ENCODE assay signal across 11 mouse cellular contexts in the genomic region with DNA sequence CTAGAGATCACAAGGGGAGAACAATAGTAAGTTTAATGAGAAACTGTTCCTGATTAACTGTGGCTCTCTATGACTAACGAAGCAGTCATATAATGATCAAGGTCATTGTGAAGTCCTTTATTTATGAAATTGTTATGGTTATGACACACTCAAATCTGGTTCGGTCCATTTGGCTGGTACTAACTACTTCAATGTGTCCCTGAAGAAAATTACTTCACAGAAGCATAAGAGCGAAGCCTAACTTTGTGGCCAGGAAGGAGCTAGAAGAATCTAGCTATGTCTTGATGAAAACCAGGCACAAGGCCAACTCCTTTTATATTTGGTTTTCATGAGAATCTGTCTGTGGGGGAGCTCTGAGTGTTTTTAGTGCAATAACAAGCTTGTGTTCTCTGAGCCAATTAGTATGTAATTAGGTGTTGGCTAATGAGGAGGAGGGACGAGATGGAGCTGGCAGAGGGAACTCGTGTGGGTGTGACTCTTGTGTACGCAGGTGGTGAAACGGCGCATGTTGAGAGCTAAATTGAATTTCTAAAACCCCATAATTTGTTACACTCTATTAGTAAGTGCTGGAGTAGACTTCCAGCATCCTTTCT.
A peak's percentile ranks its signal among the peaks of the same experiment; 100 is the strongest.
DNase-seq lines count a peak whose midpoint lies in the region; ATAC-seq and TF ChIP-seq lines count a peak whose summit lies in the region.
"Had no signal": no experiment of that assay in that cellular context is flagged by ENCODE, and none has a peak within 500 bp of the region (broad histone marks: within the 10 kb centered on the region; RNA-seq: fewer than 3 reads in every experiment).

No protein-coding gene starts in this region.

- TF ChIP-seq CTCF in layer of hippocampus, adult 2 months (conservative IDR thresholded peaks at IDR 0.05), result peak; percentile 16
- no peak for TF ChIP-seq CTCF in gastrocnemius, adult 2 months (IDR thresholded peaks at IDR 0.05)

- H3K36me3 ChIP-seq in forebrain, embryonic 11.5 days (ENCODE audit: control insufficient read depth, insufficient read depth, low read length), result no peaks in the 10 kb centered on the region
- no peaks in the 10 kb centered on the region for H3K36me3 ChIP-seq in forebrain, embryonic 10.5 days (replicated peaks)
- H3K36me3 ChIP-seq in forebrain, embryonic 12.5 days (replicated peaks), result no peaks in the 10 kb centered on the region
- H3K36me3 ChIP-seq: embryonic facial prominence, embryonic 13.5 days; intestine, embryonic 15.5 days had no signal

- WGBS in forebrain, embryonic 11.5 days, result 62% methylated on average over 8 of the region's 8 CpGs
- WGBS in forebrain, embryonic 10.5 days, result 82% methylated on average over 8 of the region's 8 CpGs
- WGBS in forebrain, embryonic 12.5 days, result 57% methylated on average over 8 of the region's 8 CpGs

- H3K9ac ChIP-seq in forebrain, embryonic 11.5 days (ENCODE audit: low read length), result no peak overlapping the region
- H3K9ac ChIP-seq in forebrain, embryonic 12.5 days, result no peak overlapping the region
- H3K9ac ChIP-seq: embryonic facial prominence, embryonic 13.5 days; intestine, embryonic 15.5 days had no signal

- DNase-seq in forebrain, embryonic 11.5 days (ENCODE audit: low spot score), result no peak
- DNase-seq in forebrain, embryonic 10.5 days (ENCODE audit: extremely low spot score, low spot score), result no peak
- peak; percentile 67 to 88 for DNase-seq in layer of hippocampus, adult 2 months (ENCODE audit: low spot score in 2 of 2)
- peak; percentile 8 for DNase-seq in retina, postnatal 7 days (ENCODE audit: low read depth, low spot score)
- DNase-seq in gastrocnemius, adult 2 months, result no peak
- DNase-seq in cerebellum, adult 11-12 months, result no peak
- DNase-seq: lung, postnatal 14 days had no signal

- no peaks in the 10 kb centered on the region for H3K4me1 ChIP-seq in forebrain, embryonic 11.5 days (replicated peaks; ENCODE audit: control insufficient read depth, insufficient read depth, low read length)
- no peaks in the 10 kb centered on the region for H3K4me1 ChIP-seq in forebrain, embryonic 10.5 days
- no peaks in the 10 kb centered on the region for H3K4me1 ChIP-seq in forebrain, embryonic 12.5 days
- H3K4me1 ChIP-seq: embryonic facial prominence, embryonic 13.5 days; intestine, embryonic 15.5 days had no signal

- no peak overlapping the region for H3K4me2 ChIP-seq in forebrain, embryonic 11.5 days (ENCODE audit: low read depth, low read length, severe bottlenecking)
- no peak overlapping the region for H3K4me2 ChIP-seq in forebrain, embryonic 12.5 days
- H3K4me2 ChIP-seq: embryonic facial prominence, embryonic 13.5 days; intestine, embryonic 15.5 days had no signal

- no peak overlapping the region for H3K27ac ChIP-seq in forebrain, embryonic 11.5 days (ENCODE audit: low read depth, low read length)
- no peak overlapping the region for H3K27ac ChIP-seq in forebrain, embryonic 10.5 days
- H3K27ac ChIP-seq in forebrain, embryonic 12.5 days, result no peak overlapping the region
- peak overlapping the region; percentile 66 for H3K27ac ChIP-seq in layer of hippocampus, adult 2 months
- no peak overlapping the region for H3K27ac ChIP-seq in gastrocnemius, adult 2 months
- H3K27ac ChIP-seq: embryonic facial prominence, embryonic 13.5 days; intestine, embryonic 15.5 days had no signal

- intact Hi-C loops in gastrocnemius, adult 2 months (cut with DNase I), result no loop called here

- no peaks in the 10 kb centered on the region for H3K9me3 ChIP-seq in forebrain, embryonic 11.5 days (ENCODE audit: control insufficient read depth, low read length)
- H3K9me3 ChIP-seq in forebrain, embryonic 10.5 days, result 0 out of 2 replicates have a peak, but pooled peaks cover 5% of the 10 kb centered on the region
- no peaks in the 10 kb centered on the region for H3K9me3 ChIP-seq in forebrain, embryonic 12.5 days
- H3K9me3 ChIP-seq: intestine, embryonic 15.5 days had no signal

- peak; percentile 84 for ATAC-seq in forebrain, embryonic 11.5 days (replicated peaks; ENCODE audit: low FRiP score)
- ATAC-seq in forebrain, embryonic 12.5 days (ENCODE audit: low FRiP score), result peak; percentile 92
- no peak for ATAC-seq in megakaryocyte progenitor cell, adult 5-6 weeks (replicated peaks; ENCODE audit: poor library complexity)
- ATAC-seq: intestine, embryonic 15.5 days had no signal

- no peak overlapping the region for H3K4me3 ChIP-seq in forebrain, embryonic 11.5 days (ENCODE audit: low read depth, low read length)
- H3K4me3 ChIP-seq in forebrain, embryonic 10.5 days, result no peak overlapping the region
- H3K4me3 ChIP-seq in forebrain, embryonic 12.5 days (replicated peaks), result no peak overlapping the region
- no peak overlapping the region for H3K4me3 ChIP-seq in layer of hippocampus, adult 2 months
- no peak overlapping the region for H3K4me3 ChIP-seq in gastrocnemius, adult 2 months
- H3K4me3 ChIP-seq: embryonic facial prominence, embryonic 13.5 days; intestine, embryonic 15.5 days had no signal

- no peaks in the 10 kb centered on the region for H3K27me3 ChIP-seq in forebrain, embryonic 11.5 days (ENCODE audit: control insufficient read depth, insufficient read depth, low read length)
- no peaks in the 10 kb centered on the region; the same call in 1 of the 2 replicates for H3K27me3 ChIP-seq in forebrain, embryonic 10.5 days (ENCODE audit: poor library complexity, severe bottlenecking)
- no peaks in the 10 kb centered on the region for H3K27me3 ChIP-seq in forebrain, embryonic 12.5 days
- H3K27me3 ChIP-seq: embryonic facial prominence, embryonic 13.5 days; intestine, embryonic 15.5 days had no signal

Comparison
In these comparisons a context has a peak if more than half of its experiments do, and no peak if none do; other contexts are left out.
1. DNase-seq: peak in layer of hippocampus, adult 2 months (2 of 2) and retina, postnatal 7 days (single experiment); none in forebrain, embryonic 11.5 days (single experiment), forebrain, embryonic 10.5 days (single experiment), gastrocnemius, adult 2 months (single experiment) and cerebellum, adult 11-12 months (single experiment).